Mouse (Mus musculus): ENCODE results near the gene Gm29427.
"Not testable (repeated sequence)": the region's sequence is repeated elsewhere in the genome, so short reads cannot be mapped to it uniquely, and the experiment has no call there.

Gene Gm29427

GRCm38 (mm10) chr1:130678551-130678950, 37.0 kb downstream of the Gm29427 start:
- DNase-seq (ENCODE audit: low read depth in 2 of 2, low spot score in 2 of 2), result no peak

DNA sequence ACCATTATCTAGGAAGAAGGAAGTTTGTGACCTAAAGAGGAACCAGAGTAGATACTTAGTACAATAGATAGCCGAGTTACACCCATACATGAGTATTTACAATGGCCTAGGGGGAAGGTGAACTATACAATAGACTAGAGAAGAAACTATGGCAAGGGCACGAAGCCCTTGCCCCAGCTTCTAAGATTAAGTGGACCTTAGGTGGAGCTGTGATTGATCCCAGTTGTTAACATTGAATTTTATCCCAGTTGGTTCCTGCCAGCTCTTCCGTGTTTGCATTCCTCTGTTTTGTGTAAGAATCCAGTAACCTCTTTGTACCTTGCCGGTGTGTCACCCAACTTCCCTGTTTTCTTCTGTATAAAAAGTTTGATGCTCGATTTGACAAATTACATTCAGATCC, 52.0 kb downstream of the Gm29427 start:
- DNase-seq (ENCODE audit: low read depth in 2 of 2, low spot score in 2 of 2), result not testable (repeated sequence)

DNA sequence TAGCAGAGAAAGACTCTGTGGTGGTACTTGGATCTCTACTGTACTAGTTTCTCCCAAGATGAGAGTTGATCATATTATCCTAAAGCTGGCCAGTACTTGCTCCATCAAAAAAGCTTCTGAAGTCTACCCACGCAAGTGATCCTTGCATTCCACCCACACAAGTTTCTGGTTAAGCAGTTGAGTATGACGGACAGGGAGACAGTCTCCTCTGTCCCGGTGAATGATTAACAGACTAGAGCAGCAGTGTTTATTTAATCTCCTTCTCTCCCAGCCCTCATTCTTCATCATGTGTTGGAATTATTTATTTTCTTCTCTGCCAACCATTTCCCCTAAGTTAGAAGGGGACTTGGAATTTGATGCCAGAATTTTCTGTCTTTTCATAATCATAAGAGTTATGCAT, 54.1 kb downstream of the Gm29427 start, which contains the start of gene C4bp:
C4bp (minus strand) TSS at position 179 of the 400 bp plus-strand sequence.
- DNase-seq (ENCODE audit: low read depth in 2 of 2, low spot score in 2 of 2), result no peak

DNA sequence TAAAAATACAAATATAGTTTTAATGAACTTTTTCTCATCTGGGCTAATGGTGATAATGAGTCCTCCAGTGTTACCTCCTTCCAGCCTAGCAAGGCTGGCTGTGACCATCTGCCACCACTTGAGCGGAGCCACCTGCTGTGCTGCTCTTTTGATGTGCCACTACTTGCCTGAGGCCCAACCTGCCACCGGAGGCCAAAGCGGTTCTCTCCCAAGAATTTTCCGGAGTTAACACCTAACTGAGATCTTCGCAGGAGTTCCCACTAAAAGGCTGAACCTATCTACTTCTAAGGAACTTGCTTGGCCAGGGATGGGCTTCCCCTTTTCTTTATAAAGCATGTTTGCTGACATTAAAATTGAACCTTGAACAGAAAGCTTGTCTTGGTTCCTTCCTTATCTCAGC, 56.0 kb downstream of the Gm29427 start:
- not testable (repeated sequence) for DNase-seq (ENCODE audit: low read depth in 2 of 2, low spot score in 2 of 2)

DNA sequence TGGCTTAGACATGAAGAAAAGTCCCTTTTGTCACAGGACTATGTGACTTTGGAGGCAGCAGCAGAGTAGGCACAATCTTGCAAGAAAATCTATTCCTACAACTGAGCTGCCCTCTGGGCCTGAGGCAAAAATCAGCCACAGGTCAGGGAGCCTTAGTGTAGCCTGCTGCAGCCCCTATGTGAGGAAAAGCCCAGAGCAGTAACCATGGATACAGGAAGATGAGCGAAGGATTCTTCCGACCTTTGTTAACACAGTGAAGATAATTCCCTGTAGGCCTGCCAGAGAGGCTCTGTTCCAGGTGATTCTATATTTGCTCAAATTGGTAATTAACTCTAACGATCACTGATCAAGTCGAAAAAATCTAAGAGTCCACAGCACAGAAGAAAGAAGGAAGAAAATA, 71.5 kb downstream of the Gm29427 start:
- DNase-seq (ENCODE audit: low read depth in 2 of 2, low spot score in 2 of 2), result no peak

GRCm38 (mm10) chr1:130640967-130641366, 74.6 kb downstream of the Gm29427 start:
- no peak for DNase-seq (ENCODE audit: low read depth in 2 of 2, low spot score in 2 of 2)

DNA sequence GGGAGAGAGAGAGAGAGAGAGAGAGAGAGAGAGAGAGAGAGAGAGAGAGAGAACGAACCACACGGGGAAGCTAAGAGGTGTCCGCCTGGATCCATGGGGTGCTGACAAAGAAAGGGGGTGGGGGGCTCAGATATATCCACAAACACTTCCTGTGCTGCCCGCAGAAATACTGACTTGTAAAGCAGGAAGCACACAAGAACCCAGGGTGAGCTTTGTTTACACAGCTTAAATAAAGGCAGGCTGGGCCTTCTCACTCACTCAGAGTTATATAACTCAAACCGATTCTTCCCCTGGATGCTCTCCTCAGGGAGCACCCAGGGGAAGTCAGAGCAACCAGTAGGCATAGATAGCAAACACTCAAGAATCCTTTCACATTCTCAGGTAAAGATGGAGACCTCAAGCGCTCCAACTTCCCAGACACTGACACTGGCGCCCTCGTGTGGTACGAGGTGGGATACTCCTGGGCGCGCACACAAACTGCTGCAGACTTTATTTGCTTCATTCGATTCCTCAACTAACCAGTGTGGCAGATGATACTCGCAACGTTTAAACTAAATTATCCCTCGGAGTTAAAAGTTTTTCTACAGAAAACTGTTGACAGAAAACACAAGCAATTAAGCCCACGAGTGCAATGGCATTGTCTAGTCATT, 81.7 kb downstream of the Gm29427 start:
- DNase-seq (ENCODE audit: low read depth in 2 of 2, low spot score in 2 of 2), result peak; percentile 87 to 93

DNA sequence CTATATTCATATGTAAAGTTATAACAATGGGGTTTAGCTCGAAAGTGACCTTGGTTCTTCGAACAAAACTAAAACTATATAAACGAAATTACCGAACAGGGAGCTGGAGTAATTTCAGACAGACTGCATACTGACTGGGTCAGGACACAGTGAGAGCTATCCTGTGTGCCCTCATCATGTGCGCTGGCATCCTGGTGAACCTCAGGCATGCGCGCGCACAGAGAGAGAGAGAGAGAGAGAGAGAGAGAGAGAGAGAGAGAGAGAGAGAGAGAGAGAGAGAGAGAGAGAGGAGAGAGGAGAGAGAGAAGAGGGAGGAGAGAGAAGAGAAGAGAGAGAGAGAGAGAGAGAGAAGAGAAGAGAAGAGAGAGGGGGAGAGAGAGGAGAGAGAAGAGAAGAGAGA, 82.3 kb downstream of the Gm29427 start:
- DNase-seq (ENCODE audit: low read depth in 2 of 2, low spot score in 2 of 2), result peak; percentile 27 to 33

DNA sequence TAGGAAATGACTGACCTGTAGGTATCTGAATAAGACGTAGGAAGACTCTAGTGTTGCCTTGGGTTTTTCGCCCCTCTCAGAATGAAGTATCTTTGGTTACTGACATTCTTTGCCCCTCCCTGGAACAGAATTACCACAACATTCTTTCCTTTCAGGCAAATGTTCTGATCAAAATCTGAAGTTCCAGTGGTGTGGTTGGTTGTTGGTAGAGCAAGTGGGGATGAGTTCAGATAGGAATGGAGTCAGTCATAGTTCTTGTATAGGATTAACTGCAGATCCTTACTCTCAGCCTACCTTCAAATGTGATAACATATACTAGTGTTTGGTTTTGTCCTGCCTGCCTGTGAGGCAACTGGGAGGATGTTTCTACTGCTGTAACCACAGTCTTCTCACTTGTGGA, 86.1 kb downstream of the Gm29427 start, which contains the start of gene Zp3r:
Zp3r (minus strand) TSS at position 101 of the 400 bp plus-strand sequence.
- DNase-seq (ENCODE audit: low read depth in 2 of 2, low spot score in 2 of 2), result peak; percentile 11 to 23

Data from CD8-positive naive resting alpha-beta T cell, adult 2 months (primary cell).